Mouse (Mus musculus): Measurements from ENCODE around the gene Bglap. TPM values are rescaled to one million over a fixed set of nuclear protein-coding genes. Genes with fewer than 3 reads are reported as not detected.
A peak's percentile ranks its signal among the peaks of the same experiment; 100 is the strongest.
"Not testable (repeated sequence)": the region's sequence is repeated elsewhere in the genome, so short reads cannot be mapped to it uniquely, and the experiment has no call there.

The Bglap gene
- polyA plus RNA-seq, 1 experiment from 2014 or later: not detected

DNA sequence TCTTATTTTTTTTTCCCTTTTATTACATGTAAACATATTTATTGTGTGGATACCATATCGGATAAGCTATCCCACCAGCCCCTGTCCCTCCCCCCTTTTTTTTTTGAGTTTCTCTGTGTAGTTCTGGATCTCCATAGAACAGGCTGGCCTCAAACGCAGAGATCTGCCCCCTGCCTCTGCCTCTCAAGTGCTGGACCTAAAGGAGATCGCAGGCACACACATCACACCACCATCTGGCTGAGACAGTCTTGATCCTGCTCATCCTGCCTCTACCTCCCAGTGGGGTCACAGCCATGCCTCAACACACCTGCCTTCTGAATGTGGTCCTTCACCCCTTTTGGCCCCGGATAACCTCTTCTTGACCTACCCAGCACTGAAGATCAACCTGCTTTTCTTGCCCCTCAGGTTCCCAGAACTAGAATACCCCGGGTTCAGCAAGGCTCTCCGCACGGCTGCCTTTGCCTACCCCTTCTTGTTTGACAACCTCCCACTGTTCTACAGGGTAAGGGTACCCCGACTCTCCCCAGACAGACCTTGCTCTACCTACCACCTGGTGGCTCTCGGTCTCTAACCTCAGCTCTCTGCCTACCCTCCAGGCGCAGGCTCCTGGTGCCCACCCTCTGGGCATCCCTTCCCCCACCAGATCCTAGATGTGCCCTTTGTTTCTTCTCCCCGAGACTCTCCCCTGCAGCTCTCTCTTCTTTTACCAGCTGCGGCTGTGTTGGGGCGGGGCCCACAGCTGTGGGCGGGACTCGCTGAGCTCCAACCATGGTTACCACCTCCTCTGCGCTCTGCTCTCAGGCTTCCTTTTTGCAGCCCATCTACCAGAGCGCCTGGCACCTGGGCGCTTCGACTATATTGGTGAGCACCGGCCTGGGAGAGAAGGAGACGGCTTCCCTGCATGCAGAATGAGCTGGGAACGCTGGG is 2.6 kb downstream of the Bglap start:
- not testable (repeated sequence) for H3K4me1 ChIP-seq (replicated peaks); H3K9me3 ChIP-seq; H3K27me3 ChIP-seq; H3K36me3 ChIP-seq
- Histone ChIP-seq H3K27ac (peak overlapping the region; percentile 85), H3K4me2 (peak overlapping the region; percentile 47), H3K4me3 (peak overlapping the region; percentile 29), H3K9ac (peak overlapping the region; percentile 56; the same call in 1 of the 2 replicates)
- WGBS: 7% methylated on average over 20 of the region's 22 CpGs
- peak; percentile 88 for ATAC-seq (ENCODE audit: low FRiP score)

DNA sequence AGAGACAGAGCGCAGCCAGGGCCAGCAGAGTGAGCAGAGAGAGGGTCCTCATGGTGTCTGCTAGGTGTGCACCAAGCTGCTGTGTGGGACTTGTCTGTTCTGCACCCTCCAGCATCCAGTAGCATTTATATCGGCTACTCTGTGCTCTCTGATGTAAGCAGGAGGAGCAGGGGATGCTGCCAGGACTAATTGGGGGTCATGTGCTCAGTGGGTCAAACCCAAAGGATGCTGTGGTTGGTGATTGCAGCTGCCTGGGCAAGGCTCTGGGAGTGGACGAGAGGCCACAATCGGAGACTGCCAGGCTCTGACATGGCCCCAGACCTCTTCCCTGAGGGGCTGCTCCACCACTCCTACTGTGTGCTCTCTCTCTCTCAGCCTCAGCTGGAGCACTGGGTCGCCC is 5.7 kb downstream of the Bglap start, which contains the start of gene Bglap2:
Bglap2 (minus strand) TSS at position 101 of the 400 bp plus-strand sequence.
- peaks cover 14% of the 10 kb centered on the region for H3K4me1 ChIP-seq (replicated peaks)
- H3K4me3 ChIP-seq; H3K27ac ChIP-seq; H3K36me3 ChIP-seq; H3K9ac ChIP-seq; H3K9me3 ChIP-seq; H3K27me3 ChIP-seq; H3K4me2 ChIP-seq; ATAC-seq (ENCODE audit: low FRiP score): not testable (repeated sequence)
- 83% methylated on average over 5 of the region's 5 CpGs for WGBS

DNA sequence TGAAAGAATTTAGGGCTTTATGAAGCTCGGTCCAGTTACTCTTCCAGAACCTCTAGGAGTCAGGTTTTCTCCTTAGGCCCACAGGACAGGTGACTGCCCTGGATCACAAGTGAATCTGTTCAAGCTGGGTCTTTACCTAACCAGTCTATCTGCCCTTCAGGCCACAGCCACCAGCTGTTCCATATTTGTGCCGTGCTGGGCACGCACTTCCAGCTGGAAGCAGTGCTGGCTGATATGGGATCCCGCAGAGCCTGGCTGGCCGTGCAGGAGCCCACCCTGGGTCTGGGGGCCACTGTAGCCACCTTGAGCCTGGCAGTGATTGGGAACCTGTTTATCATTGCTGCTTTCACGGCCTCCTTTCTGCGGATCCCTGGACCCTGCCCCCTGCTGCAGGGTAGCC is 7.6 kb downstream of the Bglap start:
- H3K4me1 ChIP-seq (replicated peaks): peaks cover 11% of the 10 kb centered on the region
- 23% methylated on average over 5 of the region's 7 CpGs for WGBS
- H3K9ac ChIP-seq, H3K4me3 ChIP-seq, H3K27me3 ChIP-seq, H3K9me3 ChIP-seq, H3K36me3 ChIP-seq: not testable (repeated sequence)
- peak overlapping the region; percentile 79 for H3K27ac ChIP-seq
- peak; percentile 25; the same call in 1 of the 2 replicates for ATAC-seq (ENCODE audit: low FRiP score)
- peak overlapping the region; percentile 37 for H3K4me2 ChIP-seq

DNA sequence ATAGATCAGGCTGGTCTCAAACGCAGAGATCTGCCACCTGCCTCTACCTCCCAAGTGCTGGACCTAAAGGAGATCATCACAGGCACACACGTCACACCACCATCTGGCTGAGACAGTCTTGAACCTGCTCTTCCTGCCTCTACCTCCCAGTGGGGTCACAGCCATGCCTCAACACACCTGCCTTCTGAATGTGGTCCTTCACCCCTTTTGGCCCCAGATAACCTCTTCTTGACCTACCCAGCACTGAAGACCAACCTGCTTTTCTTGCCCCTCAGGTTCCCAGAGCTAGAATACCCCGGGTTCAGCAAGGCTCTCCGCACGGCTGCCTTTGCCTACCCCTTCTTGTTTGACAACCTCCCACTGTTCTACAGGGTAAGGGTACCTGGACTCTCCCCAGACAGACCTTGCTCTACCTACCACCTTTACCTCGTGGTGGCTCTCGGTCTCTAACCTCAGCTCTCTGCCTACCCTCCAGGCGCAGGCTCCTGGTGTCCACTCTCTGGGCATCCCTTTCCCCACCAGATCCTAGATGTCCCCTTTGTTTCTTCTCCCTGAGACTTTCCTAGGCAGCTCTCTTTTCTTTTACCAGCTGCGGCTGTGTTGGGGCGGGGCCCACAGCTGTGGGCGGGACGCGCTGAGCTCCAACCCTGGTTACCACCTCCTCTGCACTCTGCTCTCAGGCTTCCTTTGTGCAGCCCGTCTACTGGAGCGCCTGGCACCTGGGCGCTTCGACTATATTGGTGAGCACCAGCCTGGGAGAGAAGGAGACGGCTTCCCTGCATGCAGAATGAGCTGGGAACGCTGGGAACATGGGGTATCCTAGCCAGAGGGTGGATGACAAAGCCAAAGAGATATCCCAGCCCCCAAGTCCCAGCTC is 8.3 kb downstream of the Bglap start:
- peak overlapping the region; percentile 43; the same call in 1 of the 2 replicates for H3K9ac ChIP-seq
- H3K4me3 ChIP-seq: peak overlapping the region; percentile 16
- not testable (repeated sequence) for H3K36me3 ChIP-seq; H3K27me3 ChIP-seq; H3K9me3 ChIP-seq; H3K4me1 ChIP-seq (replicated peaks)
- ATAC-seq (ENCODE audit: low FRiP score): peak; percentile 91
- peak overlapping the region; percentile 79 for H3K27ac ChIP-seq
- 9% methylated on average over 19 of the region's 19 CpGs for WGBS
- peak overlapping the region; percentile 37 for H3K4me2 ChIP-seq

DNA sequence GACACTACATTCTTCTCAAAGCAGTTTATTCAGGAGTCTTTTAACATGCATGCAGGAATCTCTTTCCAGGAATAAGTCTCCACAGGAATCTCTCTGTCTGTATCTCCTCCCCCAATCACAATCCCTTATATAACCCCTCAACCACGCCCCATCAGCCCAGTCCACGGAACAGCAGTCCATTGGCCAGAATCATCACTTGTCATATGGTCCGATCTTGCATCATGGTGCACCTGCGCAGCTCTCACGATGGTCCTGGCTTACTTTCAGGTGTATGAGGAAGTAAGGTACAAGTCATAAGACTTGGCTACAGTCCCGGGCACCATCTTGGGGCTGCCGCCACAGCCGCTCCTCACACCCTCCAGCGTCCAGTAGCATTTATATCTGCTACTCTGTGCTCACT is 11.6 kb downstream of the Bglap start, which contains the start of gene Bglap3:
Bglap3 (minus strand) TSS at position 101 of the 400 bp plus-strand sequence.
- not testable (repeated sequence) for H3K4me1 ChIP-seq (replicated peaks); H3K27ac ChIP-seq; H3K4me3 ChIP-seq; H3K4me2 ChIP-seq; H3K36me3 ChIP-seq; ATAC-seq (ENCODE audit: low FRiP score); H3K9ac ChIP-seq; H3K27me3 ChIP-seq
- H3K9me3 ChIP-seq: peaks cover 11% of the 10 kb centered on the region
- WGBS: 94% methylated on average over 9 of the region's 9 CpGs

DNA sequence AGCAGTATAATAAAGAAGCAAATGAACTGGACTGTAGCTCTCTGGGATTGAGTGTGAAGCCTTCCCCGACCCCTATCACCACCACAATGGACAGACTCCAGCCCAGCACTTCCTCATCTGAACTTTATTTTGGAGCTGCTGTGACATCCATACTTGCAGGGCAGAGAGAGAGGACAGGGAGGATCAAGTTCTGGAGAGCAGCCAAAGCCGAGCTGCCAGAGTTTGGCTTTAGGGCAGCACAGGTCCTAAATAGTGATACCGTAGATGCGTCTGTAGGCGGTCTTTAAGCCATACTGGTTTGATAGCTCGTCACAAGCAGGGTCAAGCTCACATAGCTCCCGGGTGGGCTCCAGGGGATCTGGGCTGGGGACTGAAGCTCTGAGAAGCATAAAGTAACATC is 15.8 kb downstream of the Bglap start:
- H3K4me3 ChIP-seq; H3K27ac ChIP-seq; H3K9ac ChIP-seq; ATAC-seq (ENCODE audit: low FRiP score); H3K4me2 ChIP-seq; H3K36me3 ChIP-seq: not testable (repeated sequence)
- H3K27me3 ChIP-seq: peaks cover 26% of the 10 kb centered on the region
- H3K9me3 ChIP-seq: peaks cover 11% of the 10 kb centered on the region
- whole genome bisulfite sequencing: 88% methylated on average over 7 of the region's 7 CpGs
- H3K4me1 ChIP-seq (replicated peaks): peaks cover 13% of the 10 kb centered on the region

GRCm38 (mm10) chr3:88367517-88367916 is 16.7 kb downstream of the Bglap start:
- Histone ChIP-seq H3K4me1 (replicated peaks) (peaks cover 13% of the 10 kb centered on the region), H3K9me3 (peaks cover 11% of the 10 kb centered on the region), H3K27me3 (peaks cover 26% of the 10 kb centered on the region), H3K36me3 (peaks cover 10% of the 10 kb centered on the region; the same call in 1 of the 2 replicates), H3K27ac (0 out of 2 replicates have a peak overlapping the region, but pooled peaks have one; percentile 78)
- not testable (repeated sequence) for H3K4me3 ChIP-seq, H3K4me2 ChIP-seq, H3K9ac ChIP-seq
- ATAC-seq (ENCODE audit: low FRiP score): peak; percentile 63
- 51% methylated on average over 3 of the region's 7 CpGs for WGBS

DNA sequence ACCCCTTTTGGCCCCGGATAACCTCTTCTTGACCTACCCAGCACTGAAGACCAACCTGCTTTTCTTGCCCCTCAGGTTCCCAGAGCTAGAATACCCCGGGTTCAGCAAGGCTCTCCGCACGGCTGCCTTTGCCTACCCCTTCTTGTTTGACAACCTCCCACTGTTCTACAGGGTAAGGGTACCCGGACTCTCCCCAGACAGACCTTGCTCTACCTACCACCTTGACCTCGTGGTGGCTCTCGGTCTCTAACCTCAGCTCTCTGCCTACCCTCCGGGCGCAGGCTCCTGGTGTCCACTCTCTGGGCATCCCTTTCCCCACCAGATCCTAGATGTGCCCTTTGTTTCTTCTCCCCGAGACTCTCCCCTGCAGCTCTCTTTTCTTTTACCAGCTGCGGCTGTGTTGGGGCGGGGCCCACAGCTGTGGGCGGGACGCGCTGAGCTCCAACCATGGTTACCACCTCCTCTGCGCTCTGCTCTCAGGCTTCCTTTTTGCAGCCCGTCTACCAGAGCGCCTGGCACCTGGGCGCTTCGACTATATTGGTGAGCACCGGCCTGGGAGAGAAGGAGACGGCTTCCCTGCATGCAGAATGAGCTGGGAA is 17.3 kb downstream of the Bglap start:
- H3K27me3 ChIP-seq: peaks cover 26% of the 10 kb centered on the region
- WGBS: 2% methylated on average over 21 of the region's 22 CpGs
- peak overlapping the region; percentile 48 for H3K4me2 ChIP-seq
- peaks cover 11% of the 10 kb centered on the region for H3K9me3 ChIP-seq
- H3K9ac ChIP-seq: peak overlapping the region; percentile 60; the same call in 1 of the 2 replicates
- H3K4me1 ChIP-seq (replicated peaks): peaks cover 13% of the 10 kb centered on the region
- peak overlapping the region; percentile 33 for H3K4me3 ChIP-seq
- peak overlapping the region; percentile 78 for H3K27ac ChIP-seq
- peaks cover 16% of the 10 kb centered on the region for H3K36me3 ChIP-seq
- peak; percentile 81 for ATAC-seq (ENCODE audit: low FRiP score)

DNA sequence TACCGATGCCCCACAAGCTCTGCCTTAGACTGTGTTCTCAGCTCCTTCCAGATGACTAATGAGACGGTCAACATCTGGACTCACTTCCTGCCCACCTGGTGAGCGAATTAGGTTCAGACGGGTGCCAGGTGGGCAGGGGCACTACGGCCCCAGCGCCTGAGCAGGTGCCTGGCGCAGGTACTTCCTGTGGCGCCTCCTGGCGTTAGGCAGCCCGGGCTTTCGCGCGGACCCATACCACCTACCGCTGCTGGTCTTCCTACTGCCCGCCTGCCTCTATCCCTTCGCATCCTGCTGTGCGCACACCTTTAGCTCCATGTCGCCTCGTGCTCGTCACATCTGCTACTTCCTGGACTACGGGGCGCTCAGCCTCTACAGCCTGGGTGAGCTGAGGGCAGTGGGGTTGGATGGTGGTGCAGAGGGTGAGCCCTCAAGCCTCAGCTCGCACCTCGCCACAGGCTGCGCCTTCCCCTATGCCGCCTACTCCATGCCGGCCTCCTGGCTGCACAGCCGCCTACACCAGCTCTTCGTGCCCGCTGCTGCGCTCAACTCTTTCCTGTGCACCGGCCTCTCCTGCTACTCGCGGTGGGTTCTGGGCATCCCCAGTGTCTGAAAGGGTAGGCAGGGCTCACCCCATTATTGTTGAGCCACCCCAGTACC is 18.4 kb downstream of the Bglap start:
- H3K9me3 ChIP-seq: peaks cover 11% of the 10 kb centered on the region
- ATAC-seq (ENCODE audit: low FRiP score): no peak
- peaks cover 26% of the 10 kb centered on the region for H3K27me3 ChIP-seq
- H3K4me3 ChIP-seq: peak overlapping the region; percentile 8; the same call in 1 of the 2 replicates
- 39% methylated on average over 34 of the region's 34 CpGs for WGBS
- H3K9ac ChIP-seq: 0 out of 2 replicates have a peak overlapping the region, but pooled peaks have one; percentile 24
- peaks cover 27% of the 10 kb centered on the region for H3K36me3 ChIP-seq
- H3K27ac ChIP-seq: no peak overlapping the region
- H3K4me1 ChIP-seq (replicated peaks): peaks cover 13% of the 10 kb centered on the region
- peak overlapping the region; percentile 48 for H3K4me2 ChIP-seq

GRCm38 (mm10) chr3:88364337-88364736 is 19.9 kb downstream of the Bglap start, which contains the start of gene Paqr6:
Paqr6 (plus strand) TSS chr3:88364584.
- H3K9me3 ChIP-seq: no peaks in the 10 kb centered on the region
- H3K4me2 ChIP-seq: no peak within 1 kb of the TSS
- no peak within 1 kb of the TSS for H3K9ac ChIP-seq
- no peak for ATAC-seq (ENCODE audit: low FRiP score)
- H3K4me3 ChIP-seq: no peak within 1 kb of the TSS
- peaks cover 42% of the 10 kb centered on the region for H3K36me3 ChIP-seq
- under 1% methylated on average over 16 of the region's 16 CpGs for WGBS
- H3K27ac ChIP-seq: 0 out of 2 replicates have a peak within 1 kb of the TSS, but pooled peaks have one; percentile 56
- H3K4me1 ChIP-seq (replicated peaks): peaks cover 21% of the 10 kb centered on the region
- peaks cover 26% of the 10 kb centered on the region for H3K27me3 ChIP-seq

DNA sequence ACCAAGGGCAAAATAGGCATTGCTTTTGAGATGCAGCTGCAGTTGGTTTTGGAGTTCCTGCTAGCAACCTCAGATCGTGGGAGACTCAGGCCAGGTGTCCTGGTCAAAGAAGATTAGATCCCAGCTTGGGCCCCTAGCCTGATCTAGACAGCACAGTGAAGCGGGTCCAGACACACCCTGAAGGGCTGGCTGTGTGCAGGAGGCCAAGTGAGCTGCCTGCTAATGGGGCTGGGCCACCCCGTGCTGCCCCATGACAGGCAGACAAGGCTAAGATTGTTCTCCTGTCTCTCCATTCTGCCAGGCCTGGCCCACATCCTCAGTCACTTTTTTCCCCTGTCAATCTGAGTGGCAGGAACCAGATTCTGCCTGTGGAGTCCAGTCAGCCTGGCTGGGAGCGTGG is 20.6 kb downstream of the Bglap start:
- H3K9ac ChIP-seq: no peak overlapping the region
- no peak overlapping the region for H3K4me2 ChIP-seq
- WGBS: 56% methylated on average over 4 of the region's 4 CpGs
- H3K9me3 ChIP-seq: no peaks in the 10 kb centered on the region
- peaks cover 49% of the 10 kb centered on the region for H3K36me3 ChIP-seq
- peaks cover 23% of the 10 kb centered on the region for H3K4me1 ChIP-seq (replicated peaks)
- ATAC-seq (ENCODE audit: low FRiP score): no peak
- 0 out of 2 replicates have a peak overlapping the region, but pooled peaks have one; percentile 56 for H3K27ac ChIP-seq
- H3K27me3 ChIP-seq: peaks cover 26% of the 10 kb centered on the region
- H3K4me3 ChIP-seq: no peak overlapping the region

Measured in hindbrain, embryonic 13.5 days (tissue).